Mouse (Mus musculus): ENCODE results near the gene Adipor1.

GRCm38 (mm10) chr1:134368777-134369337 lies 46.3 kb upstream of the Adipor1 start:
- no peak for TF ChIP-seq CTCF (IDR thresholded peaks at IDR 0.05; ENCODE audit: control insufficient read depth, insufficient read depth, insufficient read length)
- TF ChIP-seq MYOG (IDR thresholded peaks at IDR 0.05; ENCODE audit: control insufficient read depth, extremely low read depth, insufficient read length) = no peak
- TF ChIP-seq USF1 (IDR thresholded peaks at IDR 0.05; ENCODE audit: low read depth) = no peak
